Mouse (Mus musculus): Measurements from ENCODE around the gene 4933427I04Rik. TPM values are rescaled to one million over a fixed set of nuclear protein-coding genes. Genes with fewer than 3 reads are reported as not detected.

The 4933427I04Rik gene
- total RNA-seq, 2 experiments from 2014 or later: not detected

Other genes with a start within 250 kb of the 4933427I04Rik start
- 100 to 1,000 TPM; 225 to 255 TPM for gene Macf1, start 175.3 kb upstream of the 4933427I04Rik start, total RNA-seq (2021)
- gene Ndufs5, start 141.5 kb upstream of the 4933427I04Rik start, total RNA-seq (2021): 100 to 1,000 TPM; 180 to 196 TPM
- gene Akirin1, start 109.3 kb upstream of the 4933427I04Rik start, total RNA-seq (2021): 10 to 100 TPM; 56.8 to 65.2 TPM
- gene Rhbdl2, start 71.8 kb upstream of the 4933427I04Rik start, total RNA-seq (2021): 1 to 10 TPM in 1 of 2 experiments, under 1 TPM in 1; 0.72 to 1.1 TPM
- gene Mycbp, start 45.2 kb downstream of the 4933427I04Rik start, total RNA-seq (2021): 10 to 100 TPM; 11.4 to 12.7 TPM
- gene Rragc, start 57.8 kb downstream of the 4933427I04Rik start, total RNA-seq (2021): 10 to 100 TPM; 56.5 to 59.2 TPM
- gene 4930535I16Rik, start 58.3 kb downstream of the 4933427I04Rik start, total RNA-seq (2021): not detected